Mouse (Mus musculus): ENCODE data around the gene Slc2a5. TPM values are rescaled to one million over a fixed set of nuclear protein-coding genes. Genes with fewer than 3 reads are reported as not detected.
A peak's percentile ranks its signal among the peaks of the same experiment; 100 is the strongest.

Slc2a5 gene
- polyA plus RNA-seq, 1 experiment from 2014 or later: 1.4 TPM

DNA sequence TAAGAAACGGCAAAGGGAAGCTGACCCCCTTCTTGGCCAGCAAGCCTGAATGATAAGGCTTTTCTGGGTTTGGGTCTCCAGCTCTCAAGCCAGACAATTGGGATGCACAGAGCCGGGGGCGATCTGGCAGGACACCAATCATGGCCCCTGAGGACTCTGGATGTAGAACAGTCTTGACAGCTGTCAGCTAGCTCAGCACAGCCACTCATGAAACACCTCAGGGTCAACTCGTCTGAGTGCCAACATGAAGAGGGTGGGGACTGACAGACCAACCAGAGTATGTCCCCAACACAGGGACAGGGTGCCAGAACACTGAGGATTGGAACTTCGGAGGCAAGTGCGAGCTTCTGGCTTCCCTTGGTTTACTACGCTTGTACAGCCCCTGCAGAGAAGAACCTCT lies 39.8 kb upstream of the Slc2a5 start:
- Histone ChIP-seq H3K27me3 (ENCODE audit: control insufficient read depth, insufficient read depth, low read length) (no peaks in the 10 kb centered on the region), H3K36me3 (ENCODE audit: control insufficient read depth, insufficient read depth, low read length) (no peaks in the 10 kb centered on the region), H3K27ac (replicated peaks in 1 of 2; ENCODE audit: control insufficient read depth in 1 of 2, insufficient read depth in 1 of 2, low read depth in 2 of 2, low read length in 2 of 2) (0 out of 4 replicates have a peak overlapping the region, but pooled peaks of 1 of the 2 experiments have one; percentile 19), H3K9me3 (ENCODE audit: control insufficient read depth, low read length) (no peaks in the 10 kb centered on the region), H3K4me1 (ENCODE audit: control insufficient read depth in 2 of 2, insufficient read depth in 2 of 2, low read length in 2 of 2) (peaks cover 9 to 10% of the 10 kb centered on the region in 2 experiments), H3K9ac (ENCODE audit: low read length) (no peak overlapping the region), H3K4me2 (ENCODE audit: low read length) (no peak overlapping the region), H3K4me3 (ENCODE audit: control insufficient read depth in 1 of 2, insufficient read depth in 1 of 2, low read depth in 1 of 2, low read length in 2 of 2) (no peak overlapping the region)
- no peak; the same call in 1 of the 2 replicates for ATAC-seq (ENCODE audit: insufficient number of reproducible peaks, insufficient read depth, low FRiP score, low read depth)
- 27% methylated on average over 7 of the region's 7 CpGs for WGBS

DNA sequence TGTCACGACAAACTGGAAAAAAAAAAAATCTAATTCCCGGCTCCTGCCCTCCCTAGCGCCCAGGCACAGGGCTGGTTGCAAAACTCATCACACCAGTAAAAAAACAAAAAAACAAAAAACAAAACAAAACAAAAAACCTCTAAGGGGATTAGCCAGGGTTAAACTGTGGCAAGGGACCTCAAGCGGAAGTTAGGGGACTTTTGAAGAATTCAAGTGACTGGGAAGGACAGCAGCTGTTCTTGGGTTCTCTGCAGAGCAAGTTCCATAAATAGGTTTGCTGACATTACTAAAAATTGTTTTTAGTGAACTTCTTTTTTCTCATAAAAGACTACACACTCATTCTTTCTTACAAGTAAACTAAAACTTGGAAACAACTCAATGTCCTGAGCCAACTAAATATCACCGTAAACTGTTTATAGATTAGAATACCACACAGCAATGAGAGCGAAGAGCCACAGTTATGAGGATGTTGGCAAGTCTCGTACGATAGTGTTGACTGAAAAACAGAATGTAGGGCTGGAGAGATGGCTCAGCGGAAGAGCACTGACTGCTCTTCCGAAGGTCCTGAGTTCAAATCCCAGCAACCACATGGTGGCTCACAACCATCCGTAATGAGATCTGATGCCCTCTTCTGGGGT lies 38.6 kb upstream of the Slc2a5 start:
- 84% methylated on average over 11 of the region's 11 CpGs for WGBS
- Histone ChIP-seq H3K27me3 (ENCODE audit: control insufficient read depth, insufficient read depth, low read length) (no peaks in the 10 kb centered on the region), H3K4me3 (ENCODE audit: control insufficient read depth in 1 of 2, insufficient read depth in 1 of 2, low read depth in 1 of 2, low read length in 2 of 2) (no peak overlapping the region), H3K27ac (replicated peaks in 1 of 2; ENCODE audit: control insufficient read depth in 1 of 2, insufficient read depth in 1 of 2, low read depth in 2 of 2, low read length in 2 of 2) (no peak overlapping the region), H3K4me2 (ENCODE audit: low read length) (no peak overlapping the region), H3K4me1 (ENCODE audit: control insufficient read depth in 2 of 2, insufficient read depth in 2 of 2, low read length in 2 of 2) (peaks cover 9 to 10% of the 10 kb centered on the region in 2 experiments), H3K9me3 (ENCODE audit: control insufficient read depth, low read length) (no peaks in the 10 kb centered on the region), H3K9ac (ENCODE audit: low read length) (no peak overlapping the region), H3K36me3 (ENCODE audit: control insufficient read depth, insufficient read depth, low read length) (no peaks in the 10 kb centered on the region)
- ATAC-seq (ENCODE audit: insufficient number of reproducible peaks, insufficient read depth, low FRiP score, low read depth): no peak

DNA sequence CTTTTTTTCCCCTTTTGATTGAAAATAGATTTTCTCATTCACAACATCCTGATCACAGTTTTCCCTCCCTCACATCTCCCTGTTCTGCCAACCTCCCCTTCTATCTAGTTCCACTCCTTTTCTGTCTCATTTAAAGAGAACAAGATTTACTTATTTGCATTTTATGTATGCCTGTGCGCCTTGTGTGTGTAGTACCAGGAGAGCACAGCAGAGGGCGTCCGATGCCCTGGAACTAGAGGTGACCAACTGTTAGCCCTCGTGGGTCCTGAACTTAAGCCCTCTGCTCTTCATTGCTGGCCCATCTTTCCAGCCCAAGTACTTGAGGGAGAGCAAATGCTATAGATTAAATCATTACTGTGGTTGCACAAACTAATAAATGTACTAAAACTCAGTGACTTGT lies 33.7 kb upstream of the Slc2a5 start:
- WGBS: 69% methylated on average over 4 of the region's 4 CpGs
- H3K4me2 ChIP-seq (ENCODE audit: low read length): no peak overlapping the region
- H3K4me1 ChIP-seq (ENCODE audit: control insufficient read depth in 2 of 2, insufficient read depth in 2 of 2, low read length in 2 of 2): peaks cover 8 to 16% of the 10 kb centered on the region in 2 experiments
- H3K4me3 ChIP-seq (ENCODE audit: control insufficient read depth in 1 of 2, insufficient read depth in 1 of 2, low read depth in 1 of 2, low read length in 2 of 2): no peak overlapping the region
- H3K27me3 ChIP-seq (ENCODE audit: control insufficient read depth, insufficient read depth, low read length): no peaks in the 10 kb centered on the region
- H3K9ac ChIP-seq (ENCODE audit: low read length): no peak overlapping the region
- ATAC-seq (ENCODE audit: insufficient number of reproducible peaks, insufficient read depth, low FRiP score, low read depth): no peak
- no peaks in the 10 kb centered on the region for H3K9me3 ChIP-seq (ENCODE audit: control insufficient read depth, low read length)
- no peak overlapping the region for H3K27ac ChIP-seq (replicated peaks in 1 of 2; ENCODE audit: control insufficient read depth in 1 of 2, insufficient read depth in 1 of 2, low read depth in 2 of 2, low read length in 2 of 2)
- no peaks in the 10 kb centered on the region for H3K36me3 ChIP-seq (ENCODE audit: control insufficient read depth, insufficient read depth, low read length)

DNA sequence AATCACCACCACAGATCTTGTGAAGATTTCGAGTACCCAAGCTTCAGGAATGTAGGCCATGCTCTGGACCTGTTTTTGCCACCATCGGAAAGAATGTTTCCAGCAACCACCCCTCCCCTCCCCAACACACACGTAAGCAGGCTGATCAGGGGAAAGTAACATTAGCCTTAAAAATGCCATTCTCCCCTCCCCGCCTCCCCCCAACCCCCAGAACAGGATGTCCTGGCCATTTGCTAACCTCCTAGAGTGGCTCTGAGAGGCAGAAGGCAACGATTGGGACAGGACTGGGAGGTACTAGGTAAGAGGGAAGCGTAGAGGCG lies 32.3 kb upstream of the Slc2a5 start:
- peak overlapping the region; percentile 96 for H3K4me2 ChIP-seq (ENCODE audit: low read length)
- peak overlapping the region; percentile 23 to 67; a peak in 2 of 4 replicates for H3K27ac ChIP-seq (replicated peaks in 1 of 2; ENCODE audit: control insufficient read depth in 1 of 2, insufficient read depth in 1 of 2, low read depth in 2 of 2, low read length in 2 of 2)
- H3K4me1 ChIP-seq (ENCODE audit: control insufficient read depth in 2 of 2, insufficient read depth in 2 of 2, low read length in 2 of 2): peaks cover 15 to 27% of the 10 kb centered on the region in 2 experiments
- no peak overlapping the region for H3K9ac ChIP-seq (ENCODE audit: low read length)
- no peaks in the 10 kb centered on the region for H3K27me3 ChIP-seq (ENCODE audit: control insufficient read depth, insufficient read depth, low read length)
- no peak for ATAC-seq (ENCODE audit: insufficient number of reproducible peaks, insufficient read depth, low FRiP score, low read depth)
- no peaks in the 10 kb centered on the region; the same call in 1 of the 2 replicates for H3K36me3 ChIP-seq (ENCODE audit: control insufficient read depth, insufficient read depth, low read length)
- 1% methylated on average over 7 of the region's 7 CpGs for WGBS
- H3K4me3 ChIP-seq (ENCODE audit: control insufficient read depth in 1 of 2, insufficient read depth in 1 of 2, low read depth in 1 of 2, low read length in 2 of 2): peak overlapping the region; percentile 24 to 66
- H3K9me3 ChIP-seq (ENCODE audit: control insufficient read depth, low read length): no peaks in the 10 kb centered on the region

DNA sequence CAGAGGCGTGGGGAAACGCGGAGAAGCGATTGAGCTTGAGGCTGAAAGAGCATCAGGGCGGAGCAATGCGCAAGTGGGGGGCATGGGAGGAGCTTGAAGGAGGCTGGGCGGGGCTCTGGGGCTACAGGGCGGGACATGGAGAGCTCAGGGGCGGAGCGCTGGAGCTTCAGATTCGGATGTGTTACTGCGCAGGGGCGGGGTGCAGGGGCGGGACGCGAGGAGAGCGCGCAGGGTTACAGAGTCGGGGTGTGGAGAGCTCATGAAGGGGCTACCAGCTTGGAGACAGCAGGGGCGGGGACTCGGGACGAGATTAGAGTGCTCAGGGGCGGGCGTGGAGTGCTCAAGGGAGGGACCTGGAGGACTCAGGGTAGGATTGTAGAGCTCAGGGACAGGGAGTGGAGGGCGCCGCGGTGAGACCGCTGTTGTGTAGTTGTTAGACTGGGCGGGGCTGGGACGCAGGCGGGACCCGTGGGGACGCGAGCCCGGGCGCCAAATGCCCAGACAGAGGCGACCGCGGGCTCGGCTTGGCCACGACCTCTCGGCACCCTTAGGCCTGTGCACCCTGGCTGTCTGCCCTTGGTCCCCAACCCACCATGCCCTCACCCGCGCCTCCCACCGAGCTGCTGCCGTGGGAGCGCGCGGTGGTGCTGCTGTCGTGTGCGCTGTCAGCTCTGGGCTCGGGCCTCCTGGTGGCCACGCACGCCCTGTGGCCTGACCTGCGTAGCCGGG lies 31.8 kb upstream of the Slc2a5 start, which contains the start of gene Gpr157:
Gene Gpr157, plus strand, starts transcription at position 205 of the 729 bp plus-strand sequence.
- H3K9ac ChIP-seq (ENCODE audit: low read length): peak within 1 kb of the TSS; percentile 85
- H3K4me3 ChIP-seq (ENCODE audit: control insufficient read depth in 1 of 2, insufficient read depth in 1 of 2, low read depth in 1 of 2, low read length in 2 of 2): peak within 1 kb of the TSS; percentile 66 to 71
- ATAC-seq (ENCODE audit: insufficient number of reproducible peaks, insufficient read depth, low FRiP score, low read depth): peak; percentile 93
- H3K4me2 ChIP-seq (ENCODE audit: low read length): peak within 1 kb of the TSS; percentile 96
- peak within 1 kb of the TSS; percentile 71 to 87 for H3K27ac ChIP-seq (replicated peaks in 1 of 2; ENCODE audit: control insufficient read depth in 1 of 2, insufficient read depth in 1 of 2, low read depth in 2 of 2, low read length in 2 of 2)
- WGBS: under 1% methylated on average over 51 of the region's 56 CpGs
- no peaks in the 10 kb centered on the region; the same call in 1 of the 2 replicates for H3K36me3 ChIP-seq (ENCODE audit: control insufficient read depth, insufficient read depth, low read length)
- H3K9me3 ChIP-seq (ENCODE audit: control insufficient read depth, low read length): no peaks in the 10 kb centered on the region
- peaks cover 15 to 28% of the 10 kb centered on the region in 2 experiments for H3K4me1 ChIP-seq (ENCODE audit: control insufficient read depth in 2 of 2, insufficient read depth in 2 of 2, low read length in 2 of 2)
- H3K27me3 ChIP-seq (ENCODE audit: control insufficient read depth, insufficient read depth, low read length): no peaks in the 10 kb centered on the region

DNA sequence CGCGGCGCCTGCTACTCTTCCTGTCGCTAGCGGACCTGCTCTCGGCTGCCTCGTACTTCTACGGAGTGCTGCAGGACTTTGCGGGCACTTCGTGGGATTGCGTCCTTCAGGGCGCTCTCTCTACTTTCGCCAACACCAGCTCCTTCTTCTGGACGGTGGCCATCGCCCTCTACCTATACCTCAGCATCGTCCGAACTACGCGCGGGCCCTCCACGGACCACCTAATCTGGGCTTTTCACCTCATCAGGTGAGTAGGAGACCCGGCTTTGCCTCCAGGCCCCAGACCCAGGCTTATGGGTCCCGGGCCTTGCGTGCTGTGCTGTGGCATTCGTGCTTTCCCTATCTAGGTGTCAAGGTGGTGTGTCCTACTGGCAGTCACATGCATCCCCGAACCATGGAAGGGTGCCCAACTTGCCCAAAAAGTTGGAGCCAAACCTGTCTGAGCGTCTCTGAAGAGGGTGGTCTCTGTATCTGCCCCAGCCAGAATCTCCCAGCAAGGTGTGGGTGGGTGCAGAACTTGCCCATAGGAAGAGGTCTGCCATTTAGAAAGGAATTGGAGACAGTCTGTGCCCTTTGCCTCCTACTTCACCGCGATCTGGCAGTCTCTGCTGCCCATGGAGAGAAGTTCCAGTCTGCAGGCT lies 31.1 kb upstream of the Slc2a5 start:
- no peak for ATAC-seq (ENCODE audit: insufficient number of reproducible peaks, insufficient read depth, low FRiP score, low read depth)
- H3K4me3 ChIP-seq (ENCODE audit: control insufficient read depth in 1 of 2, insufficient read depth in 1 of 2, low read depth in 1 of 2, low read length in 2 of 2): peak overlapping the region; percentile 66 to 71
- peak overlapping the region; percentile 71 to 87 for H3K27ac ChIP-seq (replicated peaks in 1 of 2; ENCODE audit: control insufficient read depth in 1 of 2, insufficient read depth in 1 of 2, low read depth in 2 of 2, low read length in 2 of 2)
- peak overlapping the region; percentile 85 for H3K9ac ChIP-seq (ENCODE audit: low read length)
- no peaks in the 10 kb centered on the region; the same call in 1 of the 2 replicates for H3K36me3 ChIP-seq (ENCODE audit: control insufficient read depth, insufficient read depth, low read length)
- H3K9me3 ChIP-seq (ENCODE audit: control insufficient read depth, low read length): no peaks in the 10 kb centered on the region
- H3K4me2 ChIP-seq (ENCODE audit: low read length): peak overlapping the region; percentile 96
- peaks cover 17 to 30% of the 10 kb centered on the region in 2 experiments for H3K4me1 ChIP-seq (ENCODE audit: control insufficient read depth in 2 of 2, insufficient read depth in 2 of 2, low read length in 2 of 2)
- 13% methylated on average over 29 of the region's 29 CpGs for WGBS
- no peaks in the 10 kb centered on the region for H3K27me3 ChIP-seq (ENCODE audit: control insufficient read depth, insufficient read depth, low read length)

DNA sequence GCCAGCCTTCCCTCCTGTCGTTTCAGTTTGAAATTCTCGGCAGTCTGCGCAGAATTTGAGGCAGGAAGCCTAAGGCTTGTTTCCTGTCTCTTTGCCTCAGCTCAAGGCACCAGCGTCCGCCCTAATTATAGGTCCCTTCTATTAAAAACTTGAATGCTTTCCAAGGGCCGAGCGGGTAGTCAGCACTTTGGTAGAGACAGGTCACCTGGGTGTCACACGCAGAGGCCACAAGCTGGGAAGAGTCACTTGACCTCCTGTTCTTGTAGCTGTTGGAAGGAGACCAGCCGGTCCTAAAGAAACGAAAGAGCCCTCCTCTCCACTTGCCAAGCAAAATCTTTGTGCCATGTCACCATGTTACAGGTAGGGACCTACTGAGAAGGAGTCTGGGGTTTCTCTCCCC lies 30.0 kb upstream of the Slc2a5 start:
- Histone ChIP-seq H3K4me2 (ENCODE audit: low read length) (peak overlapping the region; percentile 96), H3K27ac (replicated peaks in 1 of 2; ENCODE audit: control insufficient read depth in 1 of 2, insufficient read depth in 1 of 2, low read depth in 2 of 2, low read length in 2 of 2) (peak overlapping the region; percentile 48 to 59; a peak in 3 of 4 replicates), H3K9me3 (ENCODE audit: control insufficient read depth, low read length) (no peaks in the 10 kb centered on the region), H3K9ac (ENCODE audit: low read length) (peak overlapping the region; percentile 18; the same call in 1 of the 2 replicates), H3K4me1 (ENCODE audit: control insufficient read depth in 2 of 2, insufficient read depth in 2 of 2, low read length in 2 of 2) (peaks cover 21 to 36% of the 10 kb centered on the region in 2 experiments), H3K4me3 (ENCODE audit: control insufficient read depth in 1 of 2, insufficient read depth in 1 of 2, low read depth in 1 of 2, low read length in 2 of 2) (peak overlapping the region; percentile 17 to 66; a peak in 3 of 4 replicates), H3K36me3 (ENCODE audit: control insufficient read depth, insufficient read depth, low read length) (no peaks in the 10 kb centered on the region; the same call in 1 of the 2 replicates), H3K27me3 (ENCODE audit: control insufficient read depth, insufficient read depth, low read length) (no peaks in the 10 kb centered on the region)
- 25% methylated on average over 10 of the region's 10 CpGs for WGBS
- no peak for ATAC-seq (ENCODE audit: insufficient number of reproducible peaks, insufficient read depth, low FRiP score, low read depth)
